Mouse (Mus musculus) lung, postnatal 0 days (tissue): Measurements from ENCODE around the gene Gm13696. TPM values are rescaled to one million over a fixed set of nuclear protein-coding genes. Genes with fewer than 3 reads are reported as not detected.

Experiments used
- ATAC-seq: fragments of 200-750 bp; cut with Nextera tagmentation; 2 replicates; pipeline ENCODE4 v1.8.0; 2017; ENCODE audit warnings: moderate library complexity
- DNase-seq: peaks from one replicate; pipeline ENCODE4 v3.0.0-alpha.2; 2016; ENCODE audit warnings: low spot score
- H3K27ac ChIP-seq: fragments of 300-500 bp; sonication (generic); 2 replicates; pipeline ENCODE4 v1.5.1; 2014; ENCODE audit warnings: antibody characterized with exemption, mild to moderate bottlenecking, low read length, mixed read lengths
- H3K27me3 ChIP-seq: fragments of 300-500 bp; sonication (generic); replicated peaks from 2 replicates; pipeline ENCODE4 v1.6.1; 2014; ENCODE audit warnings: low read length, mixed read lengths; ENCODE audit not compliant: insufficient read depth
- H3K36me3 ChIP-seq: fragments of 300-500 bp; sonication (generic); 2 replicates; pipeline ENCODE4 v1.6.1; 2014; ENCODE audit warnings: low read length, mixed read lengths; ENCODE audit not compliant: insufficient read depth
- H3K4me1 ChIP-seq: fragments of 300-500 bp; sonication (generic); 2 replicates; pipeline ENCODE4 v1.6.1; 2014; ENCODE audit warnings: antibody characterized with exemption, low read depth, low read length, mixed read lengths; ENCODE audit not compliant: insufficient read depth
- H3K4me2 ChIP-seq: fragments of 300-500 bp; sonication (generic); replicated peaks from 2 replicates; pipeline ENCODE4 v1.6.1; 2014; ENCODE audit warnings: low read depth, mild to moderate bottlenecking, low read length, moderate library complexity, mixed read lengths
- H3K4me3 ChIP-seq: fragments of 300-500 bp; sonication (generic); 2 replicates; pipeline ENCODE4 v1.5.1; 2014; ENCODE audit warnings: low read depth, low read length
- H3K9ac ChIP-seq: fragments of 300-500 bp; sonication (generic); replicated peaks from 2 replicates; pipeline ENCODE4 v1.6.1; 2014; ENCODE audit warnings: low read depth, mild to moderate bottlenecking
- H3K9me3 ChIP-seq: fragments of 300-500 bp; sonication (generic); 2 replicates; pipeline ENCODE4 v1.6.1; 2016; ENCODE audit warnings: low read length, mixed read lengths
- CTCF ChIP-seq: IDR thresholded peaks from 2 replicates; pipeline ENCODE4 v1.5.1; 2016; ENCODE audit warnings: antibody characterized with exemption, mild to moderate bottlenecking
- EP300 ChIP-seq: IDR thresholded peaks from 2 replicates; pipeline ENCODE4 v1.6.1; 2016; ENCODE audit warnings: antibody characterized with exemption, mild to moderate bottlenecking, control low read depth
- WGBS: fragments of 180-500 bp; shearing (Covaris S2); extraction: QIAGEN DNeasy Blood & Tissue Kit; methylation state at CpG from one replicate; pipeline ENCODE4 v1.1.7; 2014; 5-methylcytosine and 5-hydroxymethylcytosine counted together
- polyA plus RNA-seq: library from polyadenylated mRNA; unstranded; fragments of >200 nt; fragmentation: Nextera tagmentation; extraction: Ambion mirVana; gene quantifications from 2 replicates; pipeline ENCODE4 v1.2.1, GENCODE M21; 2015

Gm13696 gene
- polyA plus RNA-seq, 1 experiment from 2014 or later = not detected

DNA sequence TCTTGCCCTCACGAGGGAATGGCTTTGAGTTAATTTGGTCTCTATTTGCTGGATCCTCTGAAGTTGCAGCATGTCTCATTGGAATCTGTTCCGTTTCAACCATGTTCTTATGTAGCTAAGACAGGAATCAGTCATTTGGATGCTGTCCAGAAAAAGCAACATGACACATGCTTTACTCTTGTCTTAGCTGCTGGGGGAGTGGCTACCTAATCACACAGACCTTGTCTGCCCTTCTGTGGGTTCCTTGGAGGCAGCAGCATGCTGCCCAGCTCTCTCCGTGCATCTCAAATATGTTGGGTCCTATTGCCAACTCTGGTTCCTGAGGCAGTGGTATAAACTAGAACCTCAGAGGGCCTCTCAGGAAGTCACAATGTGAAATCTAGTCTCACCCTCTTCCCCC, 45.4 kb downstream of the Gm13696 start:
- ATAC-seq (no peak), DNase-seq (peak; percentile 56)
- Histone ChIP-seq H3K36me3 (no peaks in the 10 kb centered on the region), H3K4me2 (no peak overlapping the region), H3K27ac (no peak overlapping the region), H3K27me3 (no peaks in the 10 kb centered on the region), H3K4me3 (no peak overlapping the region), H3K9ac (no peak overlapping the region), H3K4me1 (peaks cover 5% of the 10 kb centered on the region; the same call in 1 of the 2 replicates), H3K9me3 (no peaks in the 10 kb centered on the region)
- WGBS = 28% methylated on average over 3 of the region's 3 CpGs
- TF ChIP-seq CTCF = no peak
- no peak for TF ChIP-seq EP300

DNA sequence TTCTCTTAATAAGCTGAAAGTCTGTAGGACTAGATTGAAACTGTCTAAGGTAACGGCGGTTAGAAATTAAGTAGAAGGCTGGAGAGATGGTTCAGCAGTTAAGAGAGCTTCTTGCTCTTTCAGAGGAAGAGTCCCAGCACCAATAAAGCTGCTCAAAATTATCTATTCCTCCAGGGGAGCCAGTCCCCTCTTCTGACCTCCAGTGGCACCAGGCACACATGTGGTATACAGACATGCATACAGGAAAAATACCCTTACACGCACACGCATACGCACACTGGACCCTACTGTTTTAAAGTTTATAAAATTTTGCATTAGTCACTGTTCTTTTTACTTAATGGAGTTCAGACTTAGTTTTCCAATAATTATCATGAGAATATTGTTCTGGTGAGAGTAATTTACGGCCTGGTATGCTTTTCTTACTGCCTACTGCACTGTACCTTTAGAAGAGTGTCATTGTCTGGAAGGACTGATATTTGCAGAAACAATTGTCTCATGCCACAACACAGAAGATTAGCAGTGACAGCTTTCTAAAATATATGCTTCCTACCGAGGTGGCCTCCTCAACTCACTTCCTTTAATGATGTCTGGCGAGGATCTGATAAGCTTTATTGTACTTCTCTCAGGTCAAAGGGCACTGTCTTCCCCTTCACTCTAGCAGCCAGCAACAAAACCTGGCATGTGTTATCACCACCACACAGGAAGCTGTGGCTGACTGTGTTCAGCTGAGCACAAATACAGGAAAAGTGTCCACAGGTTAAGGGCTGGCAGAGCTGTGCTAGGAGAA, 46.8 kb downstream of the Gm13696 start:
- Histone ChIP-seq H3K4me3 (no peak overlapping the region), H3K4me2 (no peak overlapping the region), H3K36me3 (no peaks in the 10 kb centered on the region), H3K4me1 (peaks cover 5% of the 10 kb centered on the region; the same call in 1 of the 2 replicates), H3K9ac (no peak overlapping the region), H3K27me3 (no peaks in the 10 kb centered on the region), H3K9me3 (no peaks in the 10 kb centered on the region), H3K27ac (no peak overlapping the region)
- DNase-seq (peak; percentile 78), ATAC-seq (peak; percentile 84)
- no peak for TF ChIP-seq CTCF
- TF ChIP-seq EP300 = peak; percentile 94
- 64% methylated on average over 8 of the region's 8 CpGs for WGBS

DNA sequence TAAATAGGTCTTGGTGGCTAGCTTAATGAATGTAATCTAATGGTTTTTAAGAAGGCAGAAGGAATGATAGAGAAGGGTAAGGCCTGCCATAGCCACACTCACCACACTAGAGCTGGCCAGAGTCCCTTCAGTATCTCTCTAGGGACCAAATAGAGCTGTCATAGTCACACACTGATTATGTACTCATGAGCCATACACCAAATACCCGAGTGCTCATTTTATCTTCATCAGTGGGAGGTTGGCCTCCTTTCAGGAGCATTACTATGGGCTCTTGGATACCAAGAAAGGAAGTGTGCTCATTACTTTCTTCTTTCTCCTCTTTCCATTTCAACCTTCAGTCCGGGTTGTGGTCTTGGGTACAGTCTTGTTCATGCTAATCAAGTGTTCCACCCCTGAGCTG, 49.0 kb downstream of the Gm13696 start:
- H3K36me3 ChIP-seq = no peaks in the 10 kb centered on the region
- H3K9ac ChIP-seq = no peak overlapping the region
- WGBS = 66% methylated on average over 2 of the region's 2 CpGs
- no peak overlapping the region for H3K4me2 ChIP-seq
- TF ChIP-seq CTCF = no peak
- no peak for TF ChIP-seq EP300
- no peak overlapping the region for H3K27ac ChIP-seq
- H3K4me3 ChIP-seq = no peak overlapping the region
- H3K27me3 ChIP-seq = no peaks in the 10 kb centered on the region
- H3K9me3 ChIP-seq = no peaks in the 10 kb centered on the region
- peaks cover 5% of the 10 kb centered on the region; the same call in 1 of the 2 replicates for H3K4me1 ChIP-seq
- DNase-seq (no peak), ATAC-seq (no peak)

DNA sequence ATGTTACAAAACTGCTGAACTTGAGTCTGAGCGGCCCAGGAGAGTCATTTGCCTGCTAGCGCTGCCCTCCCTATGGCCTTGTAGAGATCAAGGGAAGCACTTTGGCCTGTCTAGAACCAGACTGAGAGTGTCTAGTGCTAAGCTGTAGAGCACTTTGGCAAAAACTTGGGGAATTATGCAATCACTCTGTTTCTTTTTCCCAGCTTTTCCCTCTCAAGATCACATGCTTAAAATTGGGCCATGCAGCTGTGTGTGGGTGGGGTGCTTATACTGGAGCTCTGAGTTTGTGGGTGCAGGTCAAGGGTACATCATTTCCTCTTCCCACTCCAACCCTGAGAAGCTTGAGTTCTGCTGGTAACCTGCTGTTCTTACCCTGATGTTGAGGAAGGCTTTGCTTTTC, 50.0 kb downstream of the Gm13696 start:
- H3K9ac ChIP-seq = no peak overlapping the region
- WGBS = 60% methylated on average over 2 of the region's 2 CpGs
- TF ChIP-seq CTCF (no peak), EP300 (peak; percentile 68)
- H3K4me1 ChIP-seq = peaks cover 3% of the 10 kb centered on the region; the same call in 1 of the 2 replicates
- H3K9me3 ChIP-seq = no peaks in the 10 kb centered on the region
- no peaks in the 10 kb centered on the region for H3K27me3 ChIP-seq
- ATAC-seq (peak; percentile 72), DNase-seq (peak; percentile 75)
- no peaks in the 10 kb centered on the region for H3K36me3 ChIP-seq
- no peak overlapping the region for H3K4me2 ChIP-seq
- H3K27ac ChIP-seq = no peak overlapping the region
- H3K4me3 ChIP-seq = no peak overlapping the region

DNA sequence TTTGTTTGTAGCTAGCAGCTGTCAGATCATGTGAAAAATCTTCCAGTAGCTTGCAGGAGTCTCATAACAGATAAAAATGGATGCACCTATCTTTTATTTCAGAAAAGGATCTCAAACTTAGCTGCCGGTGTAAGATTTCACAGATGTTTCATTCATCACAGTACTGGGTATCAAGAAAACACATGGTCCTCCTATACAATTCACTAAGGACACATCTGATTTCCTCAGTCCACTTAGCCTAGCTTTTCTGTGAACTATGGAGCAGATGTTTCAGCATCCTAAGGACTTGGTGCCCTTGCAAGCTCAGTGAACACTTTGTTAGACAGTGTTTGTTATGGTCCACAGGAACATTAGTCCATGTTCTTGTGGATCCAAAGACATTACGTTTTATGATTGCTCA, 50.4 kb downstream of the Gm13696 start:
- Histone ChIP-seq H3K9ac (no peak overlapping the region), H3K4me3 (no peak overlapping the region), H3K36me3 (no peaks in the 10 kb centered on the region), H3K4me1 (no peaks in the 10 kb centered on the region), H3K4me2 (no peak overlapping the region), H3K9me3 (no peaks in the 10 kb centered on the region), H3K27me3 (no peaks in the 10 kb centered on the region), H3K27ac (no peak overlapping the region)
- ATAC-seq = no peak
- WGBS = 80% methylated on average over 2 of the region's 2 CpGs
- no peak for DNase-seq
- TF ChIP-seq EP300 (no peak), CTCF (no peak)

Other genes starting within 250 kb of the Gm13696 start
- gene Itgav, start 248.7 kb upstream of the Gm13696 start, polyA plus RNA-seq = 90.8 and 94.5 TPM in 2 replicates
- 0.26 and 0.29 TPM in 2 replicates for gene Fam171b, start 160.5 kb upstream of the Gm13696 start, polyA plus RNA-seq
- 0.17 and 0.38 TPM in 2 replicates for gene Zswim2, start 31.9 kb upstream of the Gm13696 start, polyA plus RNA-seq
- gene Gm13698, start 17.4 kb upstream of the Gm13696 start, polyA plus RNA-seq = not detected in 2 replicates
- gene Gm13693, start 11.6 kb upstream of the Gm13696 start, polyA plus RNA-seq = not detected in 2 replicates
- gene Gm13695, start 5.8 kb upstream of the Gm13696 start, polyA plus RNA-seq = not detected in 2 replicates
- not detected in 2 replicates for gene Gm13694, start 5.8 kb downstream of the Gm13696 start, polyA plus RNA-seq
- gene Gm13697, start 11.6 kb downstream of the Gm13696 start, polyA plus RNA-seq = not detected in 2 replicates
- not detected in 2 replicates for gene Gm13691, start 17.4 kb downstream of the Gm13696 start, polyA plus RNA-seq